Mouse (Mus musculus): ENCODE measurements around the gene Tle3.

DNA sequence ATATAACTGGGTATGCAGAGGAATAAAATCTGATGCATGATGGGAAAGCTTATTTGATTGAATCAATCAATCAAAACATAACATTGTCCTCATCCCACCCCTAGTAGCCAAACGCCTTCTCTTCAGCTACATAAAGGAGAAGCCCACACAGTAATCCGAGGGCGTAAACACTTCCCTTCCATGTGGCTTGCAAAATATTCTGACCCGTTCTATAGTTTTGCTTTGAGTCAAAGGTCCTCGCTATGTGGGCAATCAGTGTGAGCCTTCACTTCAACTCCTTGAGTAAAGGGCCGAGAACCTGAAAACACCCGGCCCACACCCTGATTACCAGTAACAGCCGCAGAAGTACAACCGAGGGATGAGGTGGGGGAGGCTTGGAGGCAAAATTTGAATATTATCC, 41.4 kb upstream of the Tle3 start:
- TF ChIP-seq CTCF (IDR thresholded peaks at IDR 0.05; ENCODE audit: low read depth, low read length) (no peak), POLR2A (IDR thresholded peaks at IDR 0.05; ENCODE audit: extremely low read depth, insufficient read depth, low read length) (no peak)

Data from liver, adult 2 months (tissue).